Mouse (Mus musculus): ENCODE measurements around the gene Tbl1x. TPM values are rescaled to one million over a fixed set of nuclear protein-coding genes. Genes with fewer than 3 reads are reported as not detected.

Gene Tbl1x
- 46.9 and 53.9 TPM in 2 replicates for polyA plus RNA-seq (2015; fragmentation: Nextera tagmentation; extraction: Ambion mirVana)

- Histone ChIP-seq H3K9ac (ENCODE audit: low read depth, low read length) (peak within 1 kb of the TSS; percentile 83), H3K9me3 (replicated peaks; ENCODE audit: low read length) (no peaks in the 10 kb centered on the region), H3K27me3 (ENCODE audit: insufficient read depth, low read length) (no peaks in the 10 kb centered on the region), H3K27ac (peak within 1 kb of the TSS; percentile 95), H3K4me2 (ENCODE audit: low read length) (peak within 1 kb of the TSS; percentile 55), H3K36me3 (ENCODE audit: insufficient read depth, low read length) (no peaks in the 10 kb centered on the region), H3K4me1 (replicated peaks; ENCODE audit: insufficient read depth, low read length) (0 out of 2 replicates have a peak, but pooled peaks cover 3% of the 10 kb centered on the region), H3K4me3 (replicated peaks; ENCODE audit: low read depth, low read length) (peak within 1 kb of the TSS; percentile 67)
- DNase-seq (ENCODE audit: low spot score) (peak; percentile 82), ATAC-seq (replicated peaks; ENCODE audit: low FRiP score, low read depth) (peak; percentile 88)
- WGBS: 37% methylated on average over 43 of the region's 76 CpGs
- no peak; the same call in none of the 2 replicates for TF ChIP-seq CTCF (IDR thresholded peaks at IDR 0.05; ENCODE audit: low read depth)
Observed at GRCm38 (mm10) chrX:77510371-77511300, at the start of gene Tbl1x. Gene Tbl1x (plus strand): TSS chrX:77511013.

- no peak for ATAC-seq (replicated peaks; ENCODE audit: low FRiP score, low read depth)
- H3K27me3 ChIP-seq (ENCODE audit: insufficient read depth, low read length): no peaks in the 10 kb centered on the region
- H3K4me1 ChIP-seq (replicated peaks; ENCODE audit: insufficient read depth, low read length): no peaks in the 10 kb centered on the region
- H3K9ac ChIP-seq (ENCODE audit: low read depth, low read length): no peak overlapping the region
- H3K27ac ChIP-seq: no peak overlapping the region
- TF ChIP-seq CTCF (IDR thresholded peaks at IDR 0.05; ENCODE audit: low read depth): no peak
- 50% methylated on average over 1 of the region's 1 CpGs for WGBS
- no peaks in the 10 kb centered on the region for H3K36me3 ChIP-seq (ENCODE audit: insufficient read depth, low read length)
- no peaks in the 10 kb centered on the region for H3K9me3 ChIP-seq (replicated peaks; ENCODE audit: low read length)
- no peak overlapping the region for H3K4me2 ChIP-seq (ENCODE audit: low read length)
- H3K4me3 ChIP-seq (replicated peaks; ENCODE audit: low read depth, low read length): no peak overlapping the region
- DNase-seq (ENCODE audit: low spot score): peak; percentile 44
Observed at GRCm38 (mm10) chrX:77469216-77469615, 41.6 kb upstream of the Tbl1x start.

DNA sequence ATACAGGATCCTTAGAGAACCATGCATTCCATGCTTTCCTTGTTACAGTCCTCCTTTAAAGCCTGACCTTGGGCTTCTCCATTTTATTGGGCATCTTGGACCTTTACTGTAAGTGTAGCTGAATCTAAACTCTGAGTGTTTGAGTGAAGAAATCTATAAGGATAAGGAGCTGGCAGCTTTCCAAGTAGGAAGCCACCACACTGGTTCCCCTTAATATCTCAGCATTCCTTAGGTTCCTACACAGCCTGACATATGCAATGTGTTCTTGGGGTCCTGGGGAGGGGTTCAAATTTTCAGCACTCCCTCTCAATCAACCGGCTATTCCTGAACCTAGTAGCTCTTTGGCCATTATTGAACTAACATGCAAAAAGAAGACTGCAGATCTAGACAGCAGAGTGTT lies 38.0 kb upstream of the Tbl1x start:
- WGBS: 75% methylated on average over 1 of the region's 1 CpGs
- Histone ChIP-seq H3K9me3 (replicated peaks; ENCODE audit: low read length) (no peaks in the 10 kb centered on the region), H3K9ac (ENCODE audit: low read depth, low read length) (no peak overlapping the region), H3K27ac (no peak overlapping the region), H3K36me3 (ENCODE audit: insufficient read depth, low read length) (no peaks in the 10 kb centered on the region), H3K27me3 (ENCODE audit: insufficient read depth, low read length) (no peaks in the 10 kb centered on the region), H3K4me2 (ENCODE audit: low read length) (no peak overlapping the region), H3K4me3 (replicated peaks; ENCODE audit: low read depth, low read length) (no peak overlapping the region), H3K4me1 (replicated peaks; ENCODE audit: insufficient read depth, low read length) (no peaks in the 10 kb centered on the region)
- ATAC-seq (replicated peaks; ENCODE audit: low FRiP score, low read depth) (no peak), DNase-seq (ENCODE audit: low spot score) (no peak)
- no peak for TF ChIP-seq CTCF (IDR thresholded peaks at IDR 0.05; ENCODE audit: low read depth)

- no peak for TF ChIP-seq CTCF (IDR thresholded peaks at IDR 0.05; ENCODE audit: low read depth)
- Histone ChIP-seq H3K27me3 (ENCODE audit: insufficient read depth, low read length) (no peaks in the 10 kb centered on the region), H3K9me3 (replicated peaks; ENCODE audit: low read length) (no peaks in the 10 kb centered on the region), H3K4me2 (ENCODE audit: low read length) (no peak overlapping the region), H3K4me1 (replicated peaks; ENCODE audit: insufficient read depth, low read length) (no peaks in the 10 kb centered on the region), H3K4me3 (replicated peaks; ENCODE audit: low read depth, low read length) (no peak overlapping the region), H3K27ac (no peak overlapping the region), H3K9ac (ENCODE audit: low read depth, low read length) (no peak overlapping the region), H3K36me3 (ENCODE audit: insufficient read depth, low read length) (no peaks in the 10 kb centered on the region)
- 56% methylated on average over 1 of the region's 1 CpGs for WGBS
- DNase-seq (ENCODE audit: low spot score) (no peak), ATAC-seq (replicated peaks; ENCODE audit: low FRiP score, low read depth) (no peak)
Observed at GRCm38 (mm10) chrX:77473511-77473910, 37.3 kb upstream of the Tbl1x start.

DNA sequence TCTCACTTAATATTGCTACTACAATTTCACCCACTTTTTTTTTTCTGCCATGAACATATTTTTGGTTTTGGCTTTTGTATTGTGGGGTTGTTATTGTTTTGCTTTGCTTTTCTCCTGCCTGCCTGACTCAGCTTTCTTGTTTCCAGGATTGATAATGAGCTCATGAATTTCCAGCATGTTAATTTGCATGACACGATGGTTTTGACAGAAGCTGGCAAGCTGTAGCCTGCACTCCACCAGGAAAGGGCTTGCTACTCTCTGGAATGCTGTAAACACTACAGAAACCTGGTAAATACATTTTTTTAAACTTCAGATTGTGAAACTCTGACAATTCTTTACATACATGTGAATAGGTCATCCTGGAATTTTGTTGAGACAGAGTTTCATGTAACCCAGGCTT lies 36.3 kb upstream of the Tbl1x start:
- Histone ChIP-seq H3K4me3 (replicated peaks; ENCODE audit: low read depth, low read length) (no peak overlapping the region), H3K27ac (no peak overlapping the region), H3K4me1 (replicated peaks; ENCODE audit: insufficient read depth, low read length) (no peaks in the 10 kb centered on the region), H3K27me3 (ENCODE audit: insufficient read depth, low read length) (no peaks in the 10 kb centered on the region), H3K9ac (ENCODE audit: low read depth, low read length) (no peak overlapping the region), H3K36me3 (ENCODE audit: insufficient read depth, low read length) (no peaks in the 10 kb centered on the region), H3K4me2 (ENCODE audit: low read length) (no peak overlapping the region), H3K9me3 (replicated peaks; ENCODE audit: low read length) (no peaks in the 10 kb centered on the region)
- ATAC-seq (replicated peaks; ENCODE audit: low FRiP score, low read depth) (no peak), DNase-seq (ENCODE audit: low spot score) (no peak)
- 27% methylated on average over 1 of the region's 1 CpGs for WGBS
- no peak for TF ChIP-seq CTCF (IDR thresholded peaks at IDR 0.05; ENCODE audit: low read depth)

DNA sequence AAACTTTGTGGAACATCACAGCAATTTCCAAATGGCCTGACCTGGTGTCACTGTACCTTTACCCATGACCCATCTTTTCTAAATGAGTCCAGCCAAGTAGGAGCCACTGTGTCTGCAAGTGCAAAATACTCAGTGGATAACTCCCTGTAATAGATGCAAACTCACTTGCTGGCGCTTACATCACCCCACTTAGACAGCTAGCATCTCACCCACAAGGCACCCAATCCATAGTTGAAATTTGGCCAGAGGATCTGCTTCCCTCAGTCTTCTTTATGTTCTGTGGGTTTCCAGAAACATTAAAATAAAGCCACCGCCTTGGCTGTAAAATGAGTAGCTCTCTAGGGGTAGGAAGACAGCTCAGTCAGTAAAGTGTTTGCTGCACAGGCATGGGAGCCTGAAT lies 33.3 kb upstream of the Tbl1x start:
- no peaks in the 10 kb centered on the region for H3K27me3 ChIP-seq (ENCODE audit: insufficient read depth, low read length)
- no peak for TF ChIP-seq CTCF (IDR thresholded peaks at IDR 0.05; ENCODE audit: low read depth)
- H3K4me3 ChIP-seq (replicated peaks; ENCODE audit: low read depth, low read length): no peak overlapping the region
- WGBS: 81% methylated on average over 2 of the region's 2 CpGs
- no peaks in the 10 kb centered on the region for H3K9me3 ChIP-seq (replicated peaks; ENCODE audit: low read length)
- ATAC-seq (replicated peaks; ENCODE audit: low FRiP score, low read depth) (no peak), DNase-seq (ENCODE audit: low spot score) (no peak)
- H3K36me3 ChIP-seq (ENCODE audit: insufficient read depth, low read length): no peaks in the 10 kb centered on the region
- no peaks in the 10 kb centered on the region for H3K4me1 ChIP-seq (replicated peaks; ENCODE audit: insufficient read depth, low read length)
- H3K27ac ChIP-seq: no peak overlapping the region
- H3K4me2 ChIP-seq (ENCODE audit: low read length): no peak overlapping the region
- no peak overlapping the region for H3K9ac ChIP-seq (ENCODE audit: low read depth, low read length)

Data from kidney, postnatal 0 days (tissue).